Mouse (Mus musculus) lung, postnatal 0 days (tissue): ENCODE results near the gene Habp2.

Experiments
- CTCF ChIP-seq: IDR thresholded peaks from 2 replicates; pipeline ENCODE4 v1.5.1; 2016; ENCODE audit warnings: antibody characterized with exemption, mild to moderate bottlenecking
- EP300 ChIP-seq: IDR thresholded peaks from 2 replicates; pipeline ENCODE4 v1.6.1; 2016; ENCODE audit warnings: antibody characterized with exemption, mild to moderate bottlenecking, control low read depth

DNA sequence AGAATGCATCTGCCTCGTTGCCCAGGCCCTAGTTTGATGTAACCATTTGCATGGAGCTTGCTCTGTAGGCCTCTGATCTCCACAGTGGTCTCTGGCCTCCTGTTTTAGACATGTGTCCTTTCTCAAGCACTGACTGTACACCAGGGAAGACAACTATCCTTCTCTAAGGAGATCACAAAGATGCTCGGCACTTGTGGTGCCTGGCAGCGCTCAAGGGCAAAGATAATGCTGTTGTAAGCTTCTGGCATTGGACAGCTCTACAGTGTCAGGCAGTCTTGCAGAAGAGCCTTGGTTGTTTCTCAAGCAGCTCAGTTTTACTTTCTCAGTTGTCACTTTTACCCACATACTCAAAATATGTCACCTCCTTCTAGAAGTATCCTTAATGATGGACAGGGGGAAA lies 29.6 kb downstream of the Habp2 start:
- TF ChIP-seq CTCF (no peak), EP300 (no peak)
